Mouse (Mus musculus): ENCODE measurements at regions not wholly inside any gene's neighbourhood (a gene's known extent, or its start where the extent isn't known, plus 50 kb on each side); places are given as distances from the start of the nearest gene placed in this dataset.

GRCm38 (mm10) chrX:147616374-147616773, 62.5 kb upstream of the Lrch2 start:
- no peak for DNase-seq

- peak; percentile 19 for DNase-seq
These were observed 54.8 kb upstream of the Lrch2 start for GRCm38 (mm10) chrX:147608660-147609059.

Measured in kidney, postnatal 14 days (tissue).